Mouse (Mus musculus) thymus, adult 2 months (tissue): Measurements from ENCODE around the gene Itprip.

Source experiments
- CTCF ChIP-seq: fragments of 200-500 bp; IDR thresholded peaks from 2 replicates; pipeline ENCODE4 v1.5.1; 2012; ENCODE audit warnings: mild to moderate bottlenecking, control low read depth, low read length, moderate library complexity, borderline replicate concordance; ENCODE audit not compliant: control insufficient read depth, poor library complexity, insufficient read depth; ENCODE audit errors: extremely low read depth
- POLR2A ChIP-seq: fragments of 200-500 bp; IDR thresholded peaks from 2 replicates; pipeline ENCODE4 v1.6.1; 2012; ENCODE audit warnings: mild to moderate bottlenecking, low read length, control low read depth, moderate library complexity; ENCODE audit not compliant: control insufficient read depth, poor library complexity, insufficient read depth; ENCODE audit errors: extremely low read depth

DNA sequence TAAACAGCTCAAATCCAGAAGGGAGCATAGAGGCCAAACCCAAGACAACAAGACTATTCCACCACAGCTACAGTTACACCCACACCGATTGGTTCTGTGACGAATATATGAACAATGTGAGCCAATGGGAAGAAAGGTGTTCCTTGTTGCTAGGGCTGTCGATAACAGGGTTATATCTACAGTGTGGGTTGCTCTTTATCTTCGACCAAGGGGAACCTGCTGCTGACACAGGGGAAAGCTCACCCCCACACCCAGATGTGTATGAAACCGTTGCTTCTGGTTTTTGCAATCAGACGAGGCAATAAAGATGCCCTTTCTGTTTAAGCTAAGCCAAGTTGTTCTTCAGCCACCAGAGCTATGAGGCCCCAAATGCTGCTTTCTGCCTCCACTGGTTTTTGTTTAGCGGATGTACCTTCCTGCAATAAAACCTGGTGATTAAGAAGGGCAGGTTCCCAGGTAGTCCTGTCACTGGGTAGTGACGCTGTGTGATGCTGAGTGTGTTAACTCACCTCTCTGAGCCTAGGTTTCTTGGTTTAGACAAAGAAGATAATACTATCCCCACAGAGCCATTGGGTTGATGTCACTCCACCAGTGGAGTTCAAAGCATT, 20.5 kb downstream of the Itprip start:
- TF ChIP-seq POLR2A (no peak), CTCF (no peak)
